Mouse (Mus musculus) MEL (cell line): ENCODE measurements around the gene Ppfia2. TPM values are rescaled to one million over a fixed set of nuclear protein-coding genes. Genes with fewer than 3 reads are reported as not detected.

Experiments
- DNase-seq: peaks from one replicate; pipeline ENCODE4 v3.0.0; 2011; ENCODE audit warnings: low read depth, low spot score
- H3K27ac ChIP-seq: 2 replicates; pipeline ENCODE4 v1.5.1; 2012; ENCODE audit warnings: low read depth, mild to moderate bottlenecking, control low read depth, low read length, moderate library complexity; ENCODE audit not compliant: control insufficient read depth
- H3K27me3 ChIP-seq, 2 experiments: fragments of 150-350 bp in 1 of 2; sonication (generic) in 1 of 2; 2 replicates each; pipeline ENCODE4 v1.6.1; 2012; ENCODE audit warnings: low read length in 2 of 2, mild to moderate bottlenecking in 2 of 2, improper control_type of control experiment in 1 of 2, moderate library complexity in 1 of 2; ENCODE audit not compliant: insufficient read depth in 2 of 2, control insufficient read depth in 1 of 2
- H3K36me3 ChIP-seq, 2 experiments: 2 replicates each; pipeline ENCODE4 v1.6.1; 2012 to 2014; ENCODE audit warnings: low read length in 2 of 2, improper control_type of control experiment in 1 of 2, inconsistent platforms in 1 of 2, mild to moderate bottlenecking in 1 of 2; ENCODE audit not compliant: insufficient read depth in 2 of 2, control insufficient read depth in 1 of 2
- H3K4me1 ChIP-seq, 2 experiments: fragments of 150-350 bp in 1 of 2; sonication (generic) in 1 of 2; 2 replicates each; pipeline ENCODE4 v1.6.1; 2012; ENCODE audit warnings: low read length in 2 of 2, improper control_type of control experiment in 1 of 2, mild to moderate bottlenecking in 1 of 2; ENCODE audit not compliant: insufficient read depth in 2 of 2, control insufficient read depth in 1 of 2
- H3K4me3 ChIP-seq, 2 experiments: fragments of 150-350 bp in 1 of 2; sonication (generic) in 1 of 2; 2 replicates each; pipeline ENCODE4 v1.5.1; 2012; ENCODE audit warnings: low read depth in 2 of 2, low read length in 2 of 2, mild to moderate bottlenecking in 2 of 2, moderate library complexity in 2 of 2, control low read depth in 1 of 2, improper control_type of control experiment in 1 of 2; ENCODE audit not compliant: control insufficient read depth in 1 of 2, insufficient read depth in 1 of 2
- H3K79me2 ChIP-seq: 2 replicates; pipeline ENCODE4 v1.6.1; 2012; ENCODE audit warnings: mild to moderate bottlenecking, low read length, moderate library complexity; ENCODE audit not compliant: control insufficient read depth, poor library complexity, insufficient read depth
- H3K9ac ChIP-seq: 2 replicates; pipeline ENCODE4 v1.6.1; 2012; ENCODE audit warnings: low read depth, mild to moderate bottlenecking, control low read depth, low read length, moderate library complexity; ENCODE audit not compliant: control insufficient read depth, poor library complexity, severe bottlenecking
- H3K9me3 ChIP-seq: fragments of 150-350 bp; sonication (generic); replicated peaks from 2 replicates; pipeline ENCODE4 v1.6.1; 2012; ENCODE audit warnings: mild to moderate bottlenecking, low read length, improper control_type of control experiment, moderate library complexity; ENCODE audit not compliant: insufficient read depth
- BHLHE40 ChIP-seq: IDR thresholded peaks from 2 replicates; pipeline ENCODE4 v1.6.1; 2012; ENCODE audit warnings: low read depth, mild to moderate bottlenecking, inconsistent platforms, low read length, improper control_type of control experiment, borderline replicate concordance
- CTCF ChIP-seq, 3 experiments: IDR thresholded peaks in 2 of 3; conservative IDR thresholded peaks in 1 of 3; 2 replicates each; pipeline ENCODE4 v1.5.1; 2011 to 2012; ENCODE audit warnings: low read length in 3 of 3, low read depth in 2 of 3, mild to moderate bottlenecking in 2 of 3, improper control_type of control experiment in 1 of 3, inconsistent platforms in 1 of 3, mixed read lengths in 1 of 3, moderate library complexity in 1 of 3; ENCODE audit not compliant: control insufficient read depth in 1 of 3, insufficient read depth in 1 of 3, poor library complexity in 1 of 3, severe bottlenecking in 1 of 3
- ETS1 ChIP-seq: IDR thresholded peaks from 2 replicates; pipeline ENCODE4 v1.6.1; 2012; ENCODE audit warnings: low read depth, mild to moderate bottlenecking, inconsistent platforms, low read length, improper control_type of control experiment, moderate library complexity
- GATA1 ChIP-seq: IDR thresholded peaks from 2 replicates; pipeline ENCODE4 v1.6.1; 2011; ENCODE audit warnings: low read depth, low read length, improper control_type of control experiment
- JUND ChIP-seq: IDR thresholded peaks from 2 replicates; pipeline ENCODE4 v1.6.1; 2011; ENCODE audit warnings: low read depth, mild to moderate bottlenecking, improper control_type of control experiment, low read length
- KAT2A ChIP-seq: conservative IDR thresholded peaks from 2 replicates; pipeline ENCODE4 v1.6.1; 2012; ENCODE audit warnings: low read depth, low read length, improper control_type of control experiment, inconsistent platforms
- MAZ ChIP-seq: IDR thresholded peaks from 2 replicates; pipeline ENCODE4 v1.6.1; 2012; ENCODE audit warnings: low read depth, mild to moderate bottlenecking, inconsistent platforms, low read length, improper control_type of control experiment
- MEF2A ChIP-seq: IDR thresholded peaks from 2 replicates; pipeline ENCODE4 v1.6.1; 2014; ENCODE audit warnings: low read depth, mild to moderate bottlenecking, inconsistent platforms, low read length, improper control_type of control experiment; ENCODE audit not compliant: poor library complexity, insufficient replicate concordance, severe bottlenecking; ENCODE audit errors: extremely low read depth
- MXI1 ChIP-seq: IDR thresholded peaks from 2 replicates; pipeline ENCODE4 v1.6.1; 2011; ENCODE audit warnings: mild to moderate bottlenecking, low read depth, low read length, improper control_type of control experiment
- MYB ChIP-seq: IDR thresholded peaks from 2 replicates; pipeline ENCODE4 v1.6.1; 2011; ENCODE audit warnings: mild to moderate bottlenecking, low read depth, low read length, improper control_type of control experiment
- MYC ChIP-seq: IDR thresholded peaks from 2 replicates; pipeline ENCODE4 v1.6.1; 2011; ENCODE audit warnings: low read depth, mild to moderate bottlenecking, low read length, improper control_type of control experiment, moderate library complexity
- NELFE ChIP-seq: IDR thresholded peaks from 2 replicates; pipeline ENCODE4 v1.6.1; 2011; ENCODE audit warnings: low read depth, low read length, improper control_type of control experiment
- POLR2A ChIP-seq, 2 experiments: IDR thresholded peaks; 2 replicates each; pipeline ENCODE4 v1.6.1; 2011 to 2012; ENCODE audit warnings: low read length in 2 of 2, mild to moderate bottlenecking in 2 of 2, control low read depth in 1 of 2, improper control_type of control experiment in 1 of 2, low read depth in 1 of 2, moderate library complexity in 1 of 2; ENCODE audit not compliant: control insufficient read depth in 1 of 2, insufficient read depth in 1 of 2, poor library complexity in 1 of 2
- POLR2AphosphoS2 ChIP-seq: IDR thresholded peaks from 2 replicates; pipeline ENCODE4 v1.6.1; 2011; ENCODE audit warnings: low read length, improper control_type of control experiment
- RAD21 ChIP-seq: IDR thresholded peaks from 2 replicates; pipeline ENCODE4 v1.6.1; 2011; ENCODE audit warnings: mild to moderate bottlenecking, low read depth, low read length, improper control_type of control experiment
- RCOR1 ChIP-seq: IDR thresholded peaks from 2 replicates; pipeline ENCODE4 v1.6.1; 2012; ENCODE audit warnings: low read depth, mild to moderate bottlenecking, inconsistent platforms, low read length, improper control_type of control experiment
- TAL1 ChIP-seq: IDR thresholded peaks from 2 replicates; pipeline ENCODE4 v1.6.1; 2012; ENCODE audit warnings: mild to moderate bottlenecking, inconsistent platforms, low read length, moderate library complexity, mixed read lengths
- TBP ChIP-seq: IDR thresholded peaks from 2 replicates; pipeline ENCODE4 v1.8.0; 2011; ENCODE audit warnings: low read depth, low read length, improper control_type of control experiment
- UBTF ChIP-seq: IDR thresholded peaks from 2 replicates; pipeline ENCODE4 v1.6.1; 2012; ENCODE audit warnings: low read depth, mild to moderate bottlenecking, inconsistent platforms, low read length, improper control_type of control experiment, moderate library complexity, borderline replicate concordance; ENCODE audit not compliant: insufficient read depth
- USF1 ChIP-seq: IDR thresholded peaks from 2 replicates; pipeline ENCODE4 v1.6.1; 2014; ENCODE audit warnings: low read depth, mild to moderate bottlenecking, inconsistent platforms, low read length, improper control_type of control experiment, moderate library complexity
- USF2 ChIP-seq, 2 experiments: IDR thresholded peaks; 2 replicates each; pipeline ENCODE4 v1.6.1; 2011 to 2012; ENCODE audit warnings: improper control_type of control experiment in 2 of 2, low read length in 2 of 2, borderline replicate concordance in 1 of 2, inconsistent platforms in 1 of 2, low read depth in 1 of 2, mild to moderate bottlenecking in 1 of 2; ENCODE audit not compliant: insufficient read depth in 1 of 2
- ZC3H11A ChIP-seq: IDR thresholded peaks from 2 replicates; pipeline ENCODE4 v1.6.1; 2012; ENCODE audit warnings: low read depth, mild to moderate bottlenecking, inconsistent platforms, low read length, improper control_type of control experiment
- ZMIZ1 ChIP-seq: IDR thresholded peaks from 2 replicates; pipeline ENCODE4 v1.6.1; 2012; ENCODE audit warnings: low read depth, mild to moderate bottlenecking, inconsistent platforms, low read length, improper control_type of control experiment, moderate library complexity
- ZNF384 ChIP-seq: IDR thresholded peaks from 2 replicates; pipeline ENCODE4 v1.6.1; 2012; ENCODE audit warnings: low read depth, mild to moderate bottlenecking, inconsistent platforms, low read length, improper control_type of control experiment
- polyA plus RNA-seq, 2 experiments: library from polyadenylated mRNA; stranded (reverse) in 1 of 2; unstranded in 1 of 2; fragments of >175 nt in 1 of 2; fragments of >200 nt in 1 of 2; gene quantifications; 2 replicates each; pipeline versions ENCODE4 v1.2.1 to v1.2.4; 2012; ENCODE audit warnings: low replicate concordance in 2 of 2, low read depth in 1 of 2; ENCODE audit not compliant: insufficient read length in 2 of 2, insufficient read depth in 1 of 2, missing spikeins in 1 of 2
- total RNA-seq: library from RNA; depleted of rRNA; stranded (reverse); fragments of 300-350 nt; gene quantifications from 2 replicates; pipeline ENCODE4 v1.2.3, GENCODE M21; 2012

The Ppfia2 gene
- total and polyA plus RNA-seq, 3 experiments: not detected

DNA sequence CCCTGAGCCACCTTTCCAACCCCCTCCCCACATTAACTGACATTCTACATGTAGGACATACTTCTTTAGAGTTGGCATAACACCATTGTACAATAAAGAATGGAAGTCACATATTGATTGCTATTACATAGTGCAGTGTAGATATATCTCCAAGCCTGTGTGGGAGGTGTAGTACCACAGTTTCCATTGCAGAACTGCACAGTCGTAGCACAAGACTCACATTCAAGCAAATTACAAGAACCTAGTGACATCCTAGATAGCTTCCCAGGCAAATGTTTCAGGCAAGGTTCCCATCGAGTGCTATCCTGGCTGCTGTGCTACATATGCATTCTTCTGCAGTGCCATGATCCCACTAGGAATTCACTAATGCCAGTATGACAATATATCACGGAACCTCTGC, 200.0 kb downstream of the Ppfia2 start:
- no peaks in the 10 kb centered on the region for H3K9me3 ChIP-seq
- H3K36me3 ChIP-seq: no peaks in the 10 kb centered on the region
- DNase-seq: no peak
- no peak overlapping the region for H3K27ac ChIP-seq
- TF ChIP-seq ETS1 (no peak), ZC3H11A (no peak), MEF2A (no peak), RAD21 (no peak), ZNF384 (no peak), RCOR1 (no peak), MYB (no peak), NELFE (no peak), USF1 (no peak), GATA1 (no peak), USF2 (IDR thresholded peaks at IDR 0.05; ENCODE audit: borderline replicate concordance in 1 of 2, insufficient read depth in 1 of 2, low read depth in 1 of 2, low read length in 2 of 2) (no peak), MYC (no peak), UBTF (no peak), KAT2A (no peak), TAL1 (no peak), ZMIZ1 (no peak), BHLHE40 (no peak), MXI1 (no peak), JUND (no peak)
- TF ChIP-seq, all 39 proteins: peak for 0
- Histone ChIP-seq H3K27me3 (no peaks in the 10 kb centered on the region), H3K9ac (no peak overlapping the region), H3K4me3 (no peak overlapping the region), H3K79me2 (no peaks in the 10 kb centered on the region), H3K4me1 (no peaks in the 10 kb centered on the region)

DNA sequence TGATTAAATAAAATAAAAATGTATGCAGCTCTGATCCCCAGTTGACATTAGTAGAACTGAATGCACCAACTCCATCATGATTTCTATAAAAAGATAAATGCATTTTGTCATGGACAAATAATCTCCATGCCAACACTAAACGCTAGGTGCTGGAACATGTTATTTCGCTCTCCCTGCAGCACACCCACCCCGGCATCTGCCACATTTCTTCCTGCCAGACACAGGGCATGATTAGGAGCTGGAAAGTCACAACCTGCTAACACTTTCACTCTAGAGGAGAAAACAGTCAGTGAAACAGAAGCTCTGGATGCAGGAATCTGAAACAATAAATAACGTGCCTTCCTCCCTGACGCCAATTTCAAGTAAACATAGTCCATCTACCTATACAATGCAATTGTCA, 211.3 kb downstream of the Ppfia2 start:
- Histone ChIP-seq H3K9me3 (no peaks in the 10 kb centered on the region), H3K79me2 (no peaks in the 10 kb centered on the region), H3K27ac (no peak overlapping the region), H3K4me3 (no peak overlapping the region), H3K27me3 (no peaks in the 10 kb centered on the region), H3K9ac (no peak overlapping the region), H3K36me3 (no peaks in the 10 kb centered on the region), H3K4me1 (no peaks in the 10 kb centered on the region)
- TF ChIP-seq MYC (no peak), MAZ (no peak), TBP (no peak), POLR2AphosphoS2 (no peak), POLR2A (IDR thresholded peaks at IDR 0.05; ENCODE audit: control insufficient read depth in 1 of 2, insufficient read depth in 1 of 2, low read depth in 1 of 2, low read length in 2 of 2, poor library complexity in 1 of 2) (no peak), CTCF (IDR thresholded peaks at IDR 0.05 in 2 of 3, conservative IDR thresholded peaks at IDR 0.05 in 1 of 3; ENCODE audit: control insufficient read depth in 1 of 3, insufficient read depth in 1 of 3, low read depth in 2 of 3, low read length in 3 of 3, poor library complexity in 1 of 3, severe bottlenecking in 1 of 3) (no peak), NELFE (no peak), USF1 (no peak), ZNF384 (no peak)
- no peak for DNase-seq
